Mouse (Mus musculus) neural tube, embryonic 12.5 days (tissue): ENCODE measurements at regions not wholly inside any gene's neighbourhood (a gene's known extent, or its start where the extent isn't known, plus 50 kb on each side); places are given as distances from the start of the nearest gene placed in this dataset.

Source experiments
- ATAC-seq: fragments of 200-750 bp; cut with Nextera tagmentation; 2 replicates; pipeline ENCODE4 v1.8.0; 2017; ENCODE audit warnings: low read depth, mild to moderate bottlenecking, moderate TSS enrichment, moderate library complexity; ENCODE audit not compliant: low FRiP score
- H3K27ac ChIP-seq: fragments of 300-500 bp; sonication (generic); 2 replicates; pipeline ENCODE4 v1.5.1; 2016
- H3K27me3 ChIP-seq: fragments of 300-500 bp; sonication (generic); replicated peaks from 2 replicates; pipeline ENCODE4 v1.6.1; 2016; ENCODE audit warnings: mild to moderate bottlenecking
- H3K36me3 ChIP-seq: fragments of 300-500 bp; sonication (generic); 2 replicates; pipeline ENCODE4 v1.6.1; 2016; ENCODE audit warnings: mild to moderate bottlenecking
- H3K4me1 ChIP-seq: fragments of 300-500 bp; sonication (generic); 2 replicates; pipeline ENCODE4 v1.6.1; 2016
- H3K4me2 ChIP-seq: fragments of 300-500 bp; sonication (generic); replicated peaks from 2 replicates; pipeline ENCODE4 v1.6.1; 2016; ENCODE audit warnings: mild to moderate bottlenecking
- H3K4me3 ChIP-seq: fragments of 300-500 bp; sonication (generic); 2 replicates; pipeline ENCODE4 v1.5.1; 2016
- H3K9ac ChIP-seq: fragments of 300-500 bp; sonication (generic); 2 replicates; pipeline ENCODE4 v1.6.1; 2016; ENCODE audit warnings: mild to moderate bottlenecking
- H3K9me3 ChIP-seq: fragments of 300-500 bp; sonication (generic); 2 replicates; pipeline ENCODE4 v1.6.1; 2016; ENCODE audit warnings: mild to moderate bottlenecking
- WGBS: fragments of 180-500 bp; shearing (Covaris S2); methylation state at CpG from one replicate; pipeline ENCODE4 v1.1.7; 2016; 5-methylcytosine and 5-hydroxymethylcytosine counted together

DNA sequence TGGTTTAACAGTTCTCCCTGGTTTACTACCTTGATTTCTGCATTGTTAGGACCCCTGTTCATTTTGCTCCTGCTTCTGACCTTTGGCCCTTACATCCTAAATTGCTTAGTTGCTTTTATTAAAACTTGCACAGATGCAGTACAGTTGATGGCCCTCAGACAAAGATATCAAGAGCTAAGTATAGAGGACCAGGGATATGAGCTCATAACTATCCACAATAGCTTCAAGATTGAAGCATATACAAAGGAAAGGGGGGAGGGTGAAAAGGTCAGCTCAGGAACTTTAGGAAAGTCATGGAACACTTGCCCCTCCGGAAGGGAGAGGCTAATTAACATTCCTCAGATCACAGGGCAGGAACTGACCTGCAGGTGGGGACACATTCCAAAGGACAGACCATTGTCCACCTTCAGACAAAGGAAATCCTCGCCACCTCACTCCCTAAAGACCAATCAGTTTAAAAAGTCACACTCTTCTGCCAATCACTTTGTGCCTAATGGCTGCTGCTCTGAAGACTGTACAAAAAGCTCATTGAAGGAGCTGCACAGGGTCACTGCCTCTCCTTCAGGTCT, 751.1 kb upstream of the Adarb2 start:
- 13% methylated on average over 2 of the region's 2 CpGs for WGBS
- ATAC-seq: no peak
- H3K36me3 ChIP-seq: no peaks in the 10 kb centered on the region

DNA sequence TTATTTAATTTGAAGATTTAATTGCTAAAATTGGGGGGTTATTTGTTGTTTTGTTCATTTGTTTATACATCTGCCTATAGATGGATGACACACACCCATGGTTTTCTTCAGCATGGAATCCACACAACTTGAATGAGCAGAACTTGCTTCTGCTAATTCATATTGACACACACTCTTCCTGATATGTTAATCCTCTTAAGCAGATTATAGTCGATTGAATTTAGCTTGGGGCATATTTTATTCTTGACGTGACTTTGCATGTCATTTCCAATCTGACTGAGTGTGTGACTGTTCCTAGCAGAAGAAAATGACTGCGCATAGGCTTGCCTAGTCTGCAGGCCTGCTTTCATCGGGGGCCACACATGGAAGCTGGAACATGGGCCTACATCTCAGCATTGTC, 727.0 kb upstream of the Adarb2 start:
- H3K4me2 ChIP-seq: no peak overlapping the region
- WGBS: 91% methylated on average over 4 of the region's 4 CpGs
- no peaks in the 10 kb centered on the region for H3K9me3 ChIP-seq
- no peaks in the 10 kb centered on the region for H3K4me1 ChIP-seq
- H3K4me3 ChIP-seq: no peak overlapping the region
- H3K27me3 ChIP-seq: no peaks in the 10 kb centered on the region
- H3K9ac ChIP-seq: no peak overlapping the region
- no peak for ATAC-seq
- H3K36me3 ChIP-seq: no peaks in the 10 kb centered on the region
- H3K27ac ChIP-seq: no peak overlapping the region

More for the DNA sequence above, 751.1 kb upstream of the Adarb2 start:
- no peak overlapping the region for H3K27ac ChIP-seq
- no peak overlapping the region for H3K4me3 ChIP-seq
- no peaks in the 10 kb centered on the region for H3K9me3 ChIP-seq
- no peak overlapping the region for H3K9ac ChIP-seq
- no peaks in the 10 kb centered on the region for H3K27me3 ChIP-seq
- no peak overlapping the region for H3K4me2 ChIP-seq
- H3K4me1 ChIP-seq: no peaks in the 10 kb centered on the region

DNA sequence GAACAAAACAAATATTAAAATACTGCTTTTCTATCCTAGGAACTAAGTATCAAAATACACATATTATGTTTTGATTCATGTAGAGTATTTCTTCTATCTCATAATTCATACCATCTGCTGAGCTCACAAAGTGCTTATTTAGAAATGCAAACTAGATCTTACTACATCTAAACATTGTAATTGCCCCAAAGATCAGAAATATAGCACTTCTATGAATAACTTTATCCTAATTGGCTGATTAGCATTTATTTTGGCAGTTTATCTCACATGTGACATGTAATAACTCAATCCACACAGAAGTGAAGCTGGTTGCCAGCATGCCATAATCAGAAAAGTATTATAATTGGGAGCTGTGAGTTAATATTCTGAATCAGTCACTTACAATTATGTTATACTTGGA, 684.6 kb upstream of the Adarb2 start:
- H3K4me1 ChIP-seq: no peaks in the 10 kb centered on the region
- H3K4me3 ChIP-seq: no peak overlapping the region
- no peak for ATAC-seq
- no peak overlapping the region for H3K9ac ChIP-seq
- H3K9me3 ChIP-seq: no peaks in the 10 kb centered on the region
- H3K27me3 ChIP-seq: no peaks in the 10 kb centered on the region
- H3K36me3 ChIP-seq: no peaks in the 10 kb centered on the region
- no peak overlapping the region for H3K4me2 ChIP-seq
- H3K27ac ChIP-seq: no peak overlapping the region

GRCm38 (mm10) chr13:7524436-7524835, 678.2 kb upstream of the Adarb2 start:
- Histone ChIP-seq H3K27ac (no peak overlapping the region), H3K9me3 (no peaks in the 10 kb centered on the region), H3K36me3 (no peaks in the 10 kb centered on the region), H3K4me2 (no peak overlapping the region), H3K27me3 (no peaks in the 10 kb centered on the region), H3K4me3 (no peak overlapping the region), H3K9ac (no peak overlapping the region), H3K4me1 (no peaks in the 10 kb centered on the region)
- no peak for ATAC-seq
- 86% methylated on average over 1 of the region's 1 CpGs for WGBS

GRCm38 (mm10) chr13:7538856-7539255, 663.8 kb upstream of the Adarb2 start:
- Histone ChIP-seq H3K4me3 (no peak overlapping the region), H3K9ac (no peak overlapping the region), H3K4me1 (no peaks in the 10 kb centered on the region), H3K27ac (no peak overlapping the region), H3K27me3 (no peaks in the 10 kb centered on the region), H3K36me3 (no peaks in the 10 kb centered on the region), H3K9me3 (no peaks in the 10 kb centered on the region), H3K4me2 (no peak overlapping the region)
- WGBS: 79% methylated on average over 4 of the region's 4 CpGs
- no peak for ATAC-seq

- no peak overlapping the region for H3K9ac ChIP-seq
- no peaks in the 10 kb centered on the region for H3K4me1 ChIP-seq
- no peak overlapping the region for H3K4me3 ChIP-seq
- H3K36me3 ChIP-seq: no peaks in the 10 kb centered on the region
- no peaks in the 10 kb centered on the region for H3K9me3 ChIP-seq
- WGBS: 73% methylated on average over 3 of the region's 3 CpGs
- H3K4me2 ChIP-seq: no peak overlapping the region
- ATAC-seq: no peak
- no peaks in the 10 kb centered on the region for H3K27me3 ChIP-seq
- no peak overlapping the region for H3K27ac ChIP-seq
These were observed 618.6 kb upstream of the Adarb2 start for GRCm38 (mm10) chr13:7584022-7584421.
